Mouse (Mus musculus): ENCODE measurements around the gene Arl3. TPM values are rescaled to one million over a fixed set of nuclear protein-coding genes. Genes with fewer than 3 reads are reported as not detected.

The Arl3 gene
- total and polyA plus RNA-seq, 3 experiments: 24.1 to 46.5 (median 45.3) TPM

GRCm38 (mm10) chr19:46524601-46525321 lies 48.2 kb downstream of the Arl3 start:
- H3K9ac ChIP-seq (ENCODE audit: insufficient read depth, low read depth): peak overlapping the region; percentile 28; the same call in 1 of the 2 replicates
- DNase-seq (ENCODE audit: extremely low read depth): peak; percentile 53
- dilution Hi-C loops (cut with MboI; ENCODE audit: extremely low pct_ligation_motif_present, extremely low pct_unique_long_range_greater_than_20kb, low sequenced_read_pairs): no loop called here

GRCm38 (mm10) chr19:46524152-46524544 lies 48.9 kb downstream of the Arl3 start:
- dilution Hi-C loops (cut with MboI; ENCODE audit: extremely low pct_ligation_motif_present, extremely low pct_unique_long_range_greater_than_20kb, low sequenced_read_pairs): no loop called here
- no peaks in the 10 kb centered on the region for H3K79me2 ChIP-seq (replicated peaks; ENCODE audit: control insufficient read depth, extremely low read depth, insufficient read depth, poor library complexity, severe bottlenecking)
- peak overlapping the region; percentile 86 for H3K27ac ChIP-seq (ENCODE audit: insufficient read depth, low read depth)
- peak overlapping the region; percentile 71 for H3K4me2 ChIP-seq (ENCODE audit: insufficient read depth, low read depth, poor library complexity, severe bottlenecking)
- no peaks in the 10 kb centered on the region for H3K36me3 ChIP-seq (replicated peaks in 1 of 2; ENCODE audit: control insufficient read depth in 1 of 2, insufficient read depth in 1 of 2, low read length in 1 of 2)
- in situ Hi-C loops (cut with MboI; ENCODE audit: low pct_ligation_motif_present, low pct_unique_long_range_greater_than_20kb, low sequenced_read_pairs): no loop called here
- peak overlapping the region in 1 of 3 experiments; percentile 46 for H3K4me3 ChIP-seq (replicated peaks in 1 of 3; ENCODE audit: low read depth in 2 of 3, low read length in 2 of 3, poor library complexity in 1 of 3)
- peak; percentile 22; the same call in 1 of the 2 replicates for TF ChIP-seq MXI1 (IDR thresholded peaks at IDR 0.05; ENCODE audit: low read depth, low read length)
- TF ChIP-seq ETS1 (conservative IDR thresholded peaks at IDR 0.05; ENCODE audit: low read depth, low read length): 0 out of 2 replicates have a peak, but pooled peaks have one; percentile 25
- TF ChIP-seq EP300 (IDR thresholded peaks at IDR 0.05; ENCODE audit: low read length): no peak
- peak; percentile 35; the same call in 1 of the 2 replicates for TF ChIP-seq IRF4 (IDR thresholded peaks at IDR 0.05; ENCODE audit: low read depth, low read length)
- no peaks in the 10 kb centered on the region for H3K27me3 ChIP-seq (replicated peaks)
- no peak for DNase-seq (ENCODE audit: extremely low read depth)
- peaks cover 34 to 97% of the 10 kb centered on the region in 2 experiments for H3K4me1 ChIP-seq (ENCODE audit: control insufficient read depth in 1 of 2, insufficient read depth in 2 of 2)
- no peaks in the 10 kb centered on the region for H3K9me3 ChIP-seq (replicated peaks; ENCODE audit: low read length)
- peak overlapping the region; percentile 28 for H3K9ac ChIP-seq (ENCODE audit: insufficient read depth, low read depth)

More at GRCm38 (mm10) chr19:46524601-46525321, 48.2 kb downstream of the Arl3 start:
- TF ChIP-seq CHD2 (IDR thresholded peaks at IDR 0.05; ENCODE audit: low read length) (0 out of 2 replicates have a peak, but pooled peaks have one; percentile 12), E2F4 (IDR thresholded peaks at IDR 0.05; ENCODE audit: insufficient replicate concordance, low read depth, low read length) (no peak), RAD21 (IDR thresholded peaks at IDR 0.05; ENCODE audit: low read depth, low read length) (peak; percentile 35), SMC3 (IDR thresholded peaks at IDR 0.05; ENCODE audit: low read depth, low read length) (peak; percentile 56), BHLHE40 (IDR thresholded peaks at IDR 0.05; ENCODE audit: low read depth, low read length) (peak; percentile 17; the same call in 1 of the 2 replicates), JUN (IDR thresholded peaks at IDR 0.05; ENCODE audit: insufficient read depth, low read depth, low read length) (no peak), USF1 (IDR thresholded peaks at IDR 0.05; ENCODE audit: low read depth, low read length) (no peak), ETS1 (conservative IDR thresholded peaks at IDR 0.05; ENCODE audit: low read depth, low read length) (peak; percentile 46; the same call in 1 of the 2 replicates), CTCF (conservative IDR thresholded peaks at IDR 0.05 in 1 of 2, IDR thresholded peaks at IDR 0.05 in 1 of 2; ENCODE audit: low read depth in 2 of 2, low read length in 2 of 2) (peak in 1 of 2 experiments; percentile 67; a peak in 2 of 4 replicates), HCFC1 (IDR thresholded peaks at IDR 0.05; ENCODE audit: low read depth, low read length) (no peak; the same call in 1 of the 2 replicates), JUND (conservative IDR thresholded peaks at IDR 0.05; ENCODE audit: low read depth, low read length) (no peak), MAZ (IDR thresholded peaks at IDR 0.05; ENCODE audit: low read depth, low read length) (peak; percentile 90), NRF1 (IDR thresholded peaks at IDR 0.05; ENCODE audit: low read depth, low read length) (0 out of 2 replicates have a peak, but pooled peaks have one; percentile 7), EP300 (IDR thresholded peaks at IDR 0.05; ENCODE audit: low read length) (no peak), RCOR1 (conservative IDR thresholded peaks at IDR 0.05; ENCODE audit: low read depth, low read length) (no peak), IRF4 (IDR thresholded peaks at IDR 0.05; ENCODE audit: low read depth, low read length) (no peak; the same call in 1 of the 2 replicates), ZMIZ1 (IDR thresholded peaks at IDR 0.05; ENCODE audit: low read depth, low read length) (no peak), MEF2A (IDR thresholded peaks at IDR 0.05; ENCODE audit: borderline replicate concordance, low read depth, low read length) (peak; percentile 22; the same call in 1 of the 2 replicates), NELFE (IDR thresholded peaks at IDR 0.05; ENCODE audit: low read depth, low read length) (no peak), TCF12 (IDR thresholded peaks at IDR 0.05; ENCODE audit: low read depth, low read length) (peak; percentile 31; the same call in 1 of the 2 replicates), ELF1 (IDR thresholded peaks at IDR 0.05; ENCODE audit: low read depth, low read length) (peak; percentile 75), SIN3A (IDR thresholded peaks at IDR 0.05; ENCODE audit: low read length) (peak; percentile 88), ZC3H11A (IDR thresholded peaks at IDR 0.05; ENCODE audit: low read depth, low read length) (no peak), MXI1 (IDR thresholded peaks at IDR 0.05; ENCODE audit: low read depth, low read length) (peak; percentile 29), MAX (IDR thresholded peaks at IDR 0.05; ENCODE audit: low read length) (peak; percentile 25; the same call in 1 of the 2 replicates), ZKSCAN1 (IDR thresholded peaks at IDR 0.05; ENCODE audit: borderline replicate concordance, low read depth, low read length) (no peak), PAX5 (IDR thresholded peaks at IDR 0.05; ENCODE audit: low read length) (no peak), UBTF (IDR thresholded peaks at IDR 0.05; ENCODE audit: low read depth, low read length) (no peak), MYC (IDR thresholded peaks at IDR 0.05; ENCODE audit: low read depth, low read length) (0 out of 2 replicates have a peak, but pooled peaks have one; percentile 58), KAT2A (IDR thresholded peaks at IDR 0.05; ENCODE audit: insufficient replicate concordance, low read length) (no peak)
- Histone ChIP-seq H3K4me3 (replicated peaks in 1 of 3; ENCODE audit: low read depth in 2 of 3, low read length in 2 of 3, poor library complexity in 1 of 3) (peak overlapping the region in 1 of 3 experiments; percentile 46), H3K4me2 (ENCODE audit: insufficient read depth, low read depth, poor library complexity, severe bottlenecking) (peak overlapping the region; percentile 71; the same call in 1 of the 2 replicates), H3K27ac (ENCODE audit: insufficient read depth, low read depth) (peak overlapping the region; percentile 86), H3K4me1 (ENCODE audit: control insufficient read depth in 1 of 2, insufficient read depth in 2 of 2) (peaks cover 32 to 97% of the 10 kb centered on the region in 2 experiments), H3K27me3 (replicated peaks) (no peaks in the 10 kb centered on the region), H3K36me3 (replicated peaks in 1 of 2; ENCODE audit: control insufficient read depth in 1 of 2, insufficient read depth in 1 of 2, low read length in 1 of 2) (no peaks in the 10 kb centered on the region), H3K79me2 (replicated peaks; ENCODE audit: control insufficient read depth, extremely low read depth, insufficient read depth, poor library complexity, severe bottlenecking) (no peaks in the 10 kb centered on the region), H3K9me3 (replicated peaks; ENCODE audit: low read length) (no peaks in the 10 kb centered on the region)
- in situ Hi-C loops (cut with MboI; ENCODE audit: low pct_ligation_motif_present, low pct_unique_long_range_greater_than_20kb, low sequenced_read_pairs): no loop called here

Data from CH12.LX (cell line).